Mouse (Mus musculus): ENCODE measurements at regions not wholly inside any gene's neighbourhood (a gene's known extent, or its start where the extent isn't known, plus 50 kb on each side); places are given as distances from the start of the nearest gene placed in this dataset.

GRCm38 (mm10) chr7:138626061-138626460 is 219.8 kb upstream of the Ppp2r2d start:
- DNase-seq = no peak

GRCm38 (mm10) chr7:138620896-138621655 is 223.5 kb upstream of the Tcerg1l start:
- DNase-seq = no peak

- DNase-seq = no peak
These were observed 222.7 kb upstream of the Tcerg1l start for GRCm38 (mm10) chr7:138620080-138620684.

GRCm38 (mm10) chr7:138616468-138616867 is 218.9 kb upstream of the Tcerg1l start:
- no peak for DNase-seq

- no peak for DNase-seq
These were observed 212.1 kb upstream of the Tcerg1l start for GRCm38 (mm10) chr7:138609605-138610004.

GRCm38 (mm10) chr7:138609124-138609523 is 211.6 kb upstream of the Tcerg1l start:
- DNase-seq = no peak

- no peak for DNase-seq
These were observed 208.9 kb upstream of the Tcerg1l start for GRCm38 (mm10) chr7:138606363-138606964.

GRCm38 (mm10) chr7:138605923-138606322 is 208.4 kb upstream of the Tcerg1l start:
- peak; percentile 32 for DNase-seq

GRCm38 (mm10) chr7:138601749-138602148 is 204.2 kb upstream of the Tcerg1l start:
- no peak for DNase-seq

- no peak for DNase-seq
These were observed 195.8 kb upstream of the Tcerg1l start for GRCm38 (mm10) chr7:138593344-138593743.

GRCm38 (mm10) chr7:138567352-138567751 is 169.8 kb upstream of the Tcerg1l start:
- DNase-seq = no peak

- no peak for DNase-seq
These were observed 154.1 kb upstream of the Tcerg1l start for GRCm38 (mm10) chr7:138551629-138552028.

- DNase-seq = no peak
These were observed 150.4 kb upstream of the Tcerg1l start for GRCm38 (mm10) chr7:138547881-138548280.

GRCm38 (mm10) chr7:138538048-138538831 is 140.7 kb upstream of the Tcerg1l start:
- DNase-seq = peak; percentile 48

- DNase-seq = no peak
These were observed 128.6 kb upstream of the Tcerg1l start for GRCm38 (mm10) chr7:138526143-138526542.

- no peak for DNase-seq
These were observed 127.4 kb upstream of the Tcerg1l start for GRCm38 (mm10) chr7:138524936-138525335.

GRCm38 (mm10) chr7:138514171-138514570 is 116.6 kb upstream of the Tcerg1l start:
- DNase-seq = no peak

GRCm38 (mm10) chr7:138505205-138505604 is 107.7 kb upstream of the Tcerg1l start:
- no peak for DNase-seq

GRCm38 (mm10) chr7:138503986-138504385 is 106.5 kb upstream of the Tcerg1l start:
- peak; percentile 68 for DNase-seq

GRCm38 (mm10) chr7:138503016-138503415 is 105.5 kb upstream of the Tcerg1l start:
- no peak for DNase-seq

GRCm38 (mm10) chr7:138501347-138502014 is 104.0 kb upstream of the Tcerg1l start:
- DNase-seq = peak; percentile 48

GRCm38 (mm10) chr7:138497771-138498170 is 100.2 kb upstream of the Tcerg1l start:
- no peak for DNase-seq

GRCm38 (mm10) chr7:138497202-138497601 is 99.7 kb upstream of the Tcerg1l start:
- peak; percentile 22 for DNase-seq

Measured in retina, postnatal 1 day (tissue).